Mouse (Mus musculus): Measurements from ENCODE around the gene Atg7. TPM values are rescaled to one million over a fixed set of nuclear protein-coding genes. Genes with fewer than 3 reads are reported as not detected.

The Atg7 gene
- polyA plus RNA-seq, 1 experiment from 2014 or later, result 20.8 TPM

GRCm38 (mm10) chr6:114854368-114854767 is 211.5 kb downstream of the Atg7 start:
- Histone ChIP-seq H3K9ac (replicated peaks) (no peak overlapping the region), H3K9me3 (no peaks in the 10 kb centered on the region), H3K4me1 (peaks cover 16% of the 10 kb centered on the region), H3K4me2 (replicated peaks) (no peak overlapping the region), H3K4me3 (no peak overlapping the region), H3K27ac (replicated peaks) (no peak overlapping the region), H3K27me3 (no peaks in the 10 kb centered on the region), H3K36me3 (0 out of 2 replicates have a peak, but pooled peaks cover 3% of the 10 kb centered on the region)
- WGBS, result 51% methylated on average over 2 of the region's 2 CpGs
- ATAC-seq (replicated peaks), result no peak

GRCm38 (mm10) chr6:114855644-114856043 is 212.7 kb downstream of the Atg7 start:
- H3K4me3 ChIP-seq, result no peak overlapping the region
- no peaks in the 10 kb centered on the region for H3K9me3 ChIP-seq
- H3K9ac ChIP-seq (replicated peaks), result no peak overlapping the region
- peaks cover 6% of the 10 kb centered on the region for H3K36me3 ChIP-seq
- 81% methylated on average over 3 of the region's 3 CpGs for WGBS
- peaks cover 16% of the 10 kb centered on the region for H3K4me1 ChIP-seq
- H3K27me3 ChIP-seq, result no peaks in the 10 kb centered on the region
- no peak for ATAC-seq (replicated peaks)
- H3K27ac ChIP-seq (replicated peaks), result no peak overlapping the region
- no peak overlapping the region for H3K4me2 ChIP-seq (replicated peaks)

GRCm38 (mm10) chr6:114856501-114856900 is 213.6 kb downstream of the Atg7 start:
- H3K27me3 ChIP-seq, result no peaks in the 10 kb centered on the region
- no peak for ATAC-seq (replicated peaks)
- H3K4me1 ChIP-seq, result peaks cover 12% of the 10 kb centered on the region
- 89% methylated on average over 4 of the region's 4 CpGs for WGBS
- H3K4me3 ChIP-seq, result no peak overlapping the region
- peaks cover 14% of the 10 kb centered on the region for H3K36me3 ChIP-seq
- no peaks in the 10 kb centered on the region for H3K9me3 ChIP-seq
- no peak overlapping the region for H3K9ac ChIP-seq (replicated peaks)
- no peak overlapping the region for H3K4me2 ChIP-seq (replicated peaks)
- no peak overlapping the region for H3K27ac ChIP-seq (replicated peaks)

- H3K36me3 ChIP-seq, result peaks cover 22% of the 10 kb centered on the region
- H3K9me3 ChIP-seq, result no peaks in the 10 kb centered on the region
- no peak overlapping the region for H3K9ac ChIP-seq (replicated peaks)
- WGBS, result 85% methylated on average over 3 of the region's 3 CpGs
- ATAC-seq (replicated peaks), result no peak
- no peak overlapping the region for H3K27ac ChIP-seq (replicated peaks)
- peaks cover 7% of the 10 kb centered on the region for H3K4me1 ChIP-seq
- H3K4me3 ChIP-seq, result no peak overlapping the region
- H3K4me2 ChIP-seq (replicated peaks), result no peak overlapping the region
- H3K27me3 ChIP-seq, result no peaks in the 10 kb centered on the region
Observed at GRCm38 (mm10) chr6:114857996-114858721, 215.3 kb downstream of the Atg7 start.

GRCm38 (mm10) chr6:114858722-114859053 is 215.8 kb downstream of the Atg7 start:
- no peak for ATAC-seq (replicated peaks)
- Histone ChIP-seq H3K9me3 (no peaks in the 10 kb centered on the region), H3K4me2 (replicated peaks) (no peak overlapping the region), H3K27me3 (no peaks in the 10 kb centered on the region), H3K27ac (replicated peaks) (no peak overlapping the region), H3K4me3 (no peak overlapping the region), H3K9ac (replicated peaks) (no peak overlapping the region), H3K36me3 (peaks cover 22% of the 10 kb centered on the region), H3K4me1 (peaks cover 4% of the 10 kb centered on the region)
- 85% methylated on average over 4 of the region's 4 CpGs for WGBS

- no peak overlapping the region for H3K4me3 ChIP-seq
- H3K4me1 ChIP-seq, result no peaks in the 10 kb centered on the region
- H3K4me2 ChIP-seq (replicated peaks), result no peak overlapping the region
- H3K9me3 ChIP-seq, result no peaks in the 10 kb centered on the region
- H3K27ac ChIP-seq (replicated peaks), result peak overlapping the region; percentile 27; the same call in 1 of the 2 replicates
- ATAC-seq (replicated peaks), result 0 out of 2 replicates have a peak, but pooled peaks have one; percentile 9
- 84% methylated on average over 14 of the region's 14 CpGs for WGBS
- H3K36me3 ChIP-seq, result peaks cover 22% of the 10 kb centered on the region
- H3K9ac ChIP-seq (replicated peaks), result no peak overlapping the region
- no peaks in the 10 kb centered on the region for H3K27me3 ChIP-seq
Observed at GRCm38 (mm10) chr6:114860677-114861568, 218.0 kb downstream of the Atg7 start.

GRCm38 (mm10) chr6:114861591-114861990 is 218.7 kb downstream of the Atg7 start:
- Histone ChIP-seq H3K4me2 (replicated peaks) (no peak overlapping the region), H3K9me3 (no peaks in the 10 kb centered on the region), H3K36me3 (peaks cover 22% of the 10 kb centered on the region), H3K27me3 (no peaks in the 10 kb centered on the region), H3K9ac (replicated peaks) (no peak overlapping the region), H3K4me1 (no peaks in the 10 kb centered on the region), H3K27ac (replicated peaks) (0 out of 2 replicates have a peak overlapping the region, but pooled peaks have one; percentile 27), H3K4me3 (no peak overlapping the region)
- no peak for ATAC-seq (replicated peaks)
- WGBS, result 73% methylated on average over 9 of the region's 9 CpGs

- H3K4me3 ChIP-seq, result no peak overlapping the region
- no peaks in the 10 kb centered on the region for H3K4me1 ChIP-seq
- H3K4me2 ChIP-seq (replicated peaks), result no peak overlapping the region
- no peak overlapping the region for H3K27ac ChIP-seq (replicated peaks)
- H3K27me3 ChIP-seq, result no peaks in the 10 kb centered on the region
- 85% methylated on average over 9 of the region's 9 CpGs for WGBS
- H3K9me3 ChIP-seq, result no peaks in the 10 kb centered on the region
- no peak overlapping the region for H3K9ac ChIP-seq (replicated peaks)
- H3K36me3 ChIP-seq, result peaks cover 22% of the 10 kb centered on the region
- no peak for ATAC-seq (replicated peaks)
Observed at GRCm38 (mm10) chr6:114862046-114862445, 219.1 kb downstream of the Atg7 start.

GRCm38 (mm10) chr6:114863501-114863900 is 220.6 kb downstream of the Atg7 start:
- H3K27ac ChIP-seq (replicated peaks), result no peak overlapping the region
- no peaks in the 10 kb centered on the region for H3K9me3 ChIP-seq
- peaks cover 22% of the 10 kb centered on the region for H3K36me3 ChIP-seq
- 91% methylated on average over 5 of the region's 5 CpGs for WGBS
- H3K9ac ChIP-seq (replicated peaks), result no peak overlapping the region
- H3K4me3 ChIP-seq, result no peak overlapping the region
- H3K4me1 ChIP-seq, result no peaks in the 10 kb centered on the region
- no peaks in the 10 kb centered on the region for H3K27me3 ChIP-seq
- no peak; the same call in 1 of the 2 replicates for ATAC-seq (replicated peaks)
- no peak overlapping the region for H3K4me2 ChIP-seq (replicated peaks)

GRCm38 (mm10) chr6:114864421-114864820 is 221.5 kb downstream of the Atg7 start:
- Histone ChIP-seq H3K9ac (replicated peaks) (no peak overlapping the region), H3K27me3 (no peaks in the 10 kb centered on the region), H3K9me3 (no peaks in the 10 kb centered on the region), H3K27ac (replicated peaks) (no peak overlapping the region), H3K4me3 (no peak overlapping the region), H3K4me2 (replicated peaks) (no peak overlapping the region), H3K36me3 (peaks cover 18% of the 10 kb centered on the region), H3K4me1 (peaks cover 6% of the 10 kb centered on the region; the same call in 1 of the 2 replicates)
- ATAC-seq (replicated peaks), result no peak
- WGBS, result 88% methylated on average over 8 of the region's 8 CpGs

GRCm38 (mm10) chr6:114866078-114866477 is 223.2 kb downstream of the Atg7 start:
- ATAC-seq (replicated peaks), result no peak
- Histone ChIP-seq H3K4me1 (peaks cover 17% of the 10 kb centered on the region), H3K9ac (replicated peaks) (no peak overlapping the region), H3K9me3 (no peaks in the 10 kb centered on the region), H3K27me3 (no peaks in the 10 kb centered on the region), H3K4me3 (no peak overlapping the region), H3K36me3 (peaks cover 12% of the 10 kb centered on the region), H3K4me2 (replicated peaks) (no peak overlapping the region), H3K27ac (replicated peaks) (no peak overlapping the region)
- 84% methylated on average over 3 of the region's 3 CpGs for WGBS

GRCm38 (mm10) chr6:114866619-114867018 is 223.7 kb downstream of the Atg7 start:
- Histone ChIP-seq H3K9me3 (no peaks in the 10 kb centered on the region), H3K27me3 (no peaks in the 10 kb centered on the region), H3K9ac (replicated peaks) (no peak overlapping the region), H3K36me3 (peaks cover 6% of the 10 kb centered on the region; the same call in 1 of the 2 replicates), H3K4me3 (no peak overlapping the region), H3K4me2 (replicated peaks) (no peak overlapping the region), H3K4me1 (peaks cover 17% of the 10 kb centered on the region), H3K27ac (replicated peaks) (no peak overlapping the region)
- ATAC-seq (replicated peaks), result no peak
- 85% methylated on average over 4 of the region's 4 CpGs for WGBS

Data from forebrain, embryonic 15.5 days (tissue).